8 mouse cellular contexts compared by ENCODE assay signal in the genomic region with DNA sequence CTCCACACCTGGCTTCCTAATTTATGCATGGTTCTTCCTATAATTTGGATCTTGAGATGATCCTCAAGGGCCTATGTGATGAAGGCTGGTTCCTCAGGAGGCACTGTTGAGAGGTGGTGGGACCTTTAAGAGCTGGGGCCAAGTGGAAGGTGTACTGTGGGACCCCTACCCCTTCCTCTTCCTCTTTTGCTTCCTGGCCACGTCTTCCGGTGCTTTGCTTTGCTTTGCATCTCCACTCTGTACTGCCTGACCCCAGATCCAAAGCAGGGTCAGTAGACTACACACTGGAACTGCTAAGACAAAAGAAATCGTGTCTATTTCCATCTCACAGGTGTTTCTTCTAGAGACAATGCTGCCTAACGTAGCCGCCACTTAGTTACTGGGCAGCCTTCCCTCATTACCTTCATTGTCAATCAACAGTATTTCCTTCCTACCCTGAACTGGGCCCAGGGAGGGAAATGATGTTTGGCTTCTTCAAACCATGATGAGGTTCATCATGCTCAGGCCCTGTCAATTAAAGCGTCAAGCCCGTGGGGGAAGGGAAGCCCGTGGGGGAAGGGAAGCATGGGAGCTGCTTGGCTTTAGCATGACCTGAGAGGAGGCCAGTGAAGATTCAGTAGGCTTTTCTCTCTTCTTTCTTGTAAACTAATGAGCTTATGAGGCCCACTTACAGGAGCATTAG. TPM values are rescaled to one million over a fixed set of nuclear protein-coding genes. Genes with fewer than 3 reads are reported as not detected.
DNase-seq lines count a peak whose midpoint lies in the region; ATAC-seq lines count a peak whose summit lies in the region.

No protein-coding gene starts in this region.

- H3K4me3 ChIP-seq in brown adipose tissue, adult 24 weeks (ENCODE audit: insufficient read depth, low read depth, low read length) = peak overlapping the region; percentile 87; the same call in 1 of the 2 replicates
- no peak overlapping the region; the same call in 1 of the 2 replicates for H3K4me3 ChIP-seq in heart, embryonic 16.5 days (ENCODE audit: low read length)
- peak overlapping the region; percentile 96 for H3K4me3 ChIP-seq in midbrain, embryonic 10.5 days

- DNase-seq in kidney, postnatal 10 days = peak; percentile 45
- no peak for DNase-seq in kidney, postnatal 25 days
- peak; percentile 26 for DNase-seq in midbrain, embryonic 10.5 days (ENCODE audit: low spot score)
- DNase-seq in thymus, postnatal 4 days = peak; percentile 45
- DNase-seq in frontal cortex, postnatal 10 days (ENCODE audit: low spot score in 2 of 2) = no peak

- peak overlapping the region; percentile 84 for H3K4me2 ChIP-seq in heart, embryonic 16.5 days (ENCODE audit: low read depth, low read length)

- peaks cover 14% of the 10 kb centered on the region; the same call in 1 of the 2 replicates for H3K4me1 ChIP-seq in brown adipose tissue, adult 24 weeks (ENCODE audit: control insufficient read depth, insufficient read depth, insufficient read length, low read length)
- peaks cover 21% of the 10 kb centered on the region for H3K4me1 ChIP-seq in heart, embryonic 16.5 days (ENCODE audit: control insufficient read depth, insufficient read depth, low read length)
- peaks cover 24% of the 10 kb centered on the region for H3K4me1 ChIP-seq in midbrain, embryonic 10.5 days

- H3K27ac ChIP-seq in brown adipose tissue, adult 24 weeks (replicated peaks; ENCODE audit: low read depth, low read length) = 0 out of 2 replicates have a peak overlapping the region, but pooled peaks have one; percentile 5
- peak overlapping the region; percentile 48 for H3K27ac ChIP-seq in heart, embryonic 16.5 days (ENCODE audit: low read length)
- peak overlapping the region; percentile 98 for H3K27ac ChIP-seq in midbrain, embryonic 10.5 days (replicated peaks)

- no peak for ATAC-seq in heart, embryonic 16.5 days (replicated peaks; ENCODE audit: extremely low read depth, insufficient read depth, low FRiP score)
- ATAC-seq in megakaryocyte progenitor cell, adult 5-6 weeks (replicated peaks; ENCODE audit: poor library complexity) = no peak

- no peaks in the 10 kb centered on the region for H3K9me3 ChIP-seq in heart, embryonic 16.5 days (replicated peaks; ENCODE audit: control insufficient read depth, low read length)
- H3K9me3 ChIP-seq in midbrain, embryonic 10.5 days (replicated peaks) = no peaks in the 10 kb centered on the region

- H3K27me3 ChIP-seq in heart, embryonic 16.5 days (ENCODE audit: control insufficient read depth, insufficient read depth, low read length) = no peaks in the 10 kb centered on the region
- H3K27me3 ChIP-seq in midbrain, embryonic 10.5 days (ENCODE audit: low read depth, poor library complexity, severe bottlenecking) = peaks cover 16% of the 10 kb centered on the region

- H3K36me3 ChIP-seq in heart, embryonic 16.5 days (ENCODE audit: control insufficient read depth, insufficient read depth) = no peaks in the 10 kb centered on the region
- H3K36me3 ChIP-seq in midbrain, embryonic 10.5 days = no peaks in the 10 kb centered on the region

- 46% methylated on average over 8 of the region's 8 CpGs for WGBS in heart, embryonic 16.5 days
- 54% methylated on average over 8 of the region's 8 CpGs for WGBS in midbrain, embryonic 10.5 days

- H3K9ac ChIP-seq in heart, embryonic 16.5 days (ENCODE audit: low read length) = no peak overlapping the region

RNA-seq across cellular contexts. Expression of a gene that starts 2.9 kb away (rescaled TPM):
- 76.5 and 141 TPM in 2 replicates for polyA plus RNA-seq in brown adipose tissue, adult 24 weeks (2012; ENCODE audit: insufficient read depth, insufficient read length, missing spikeins)
- 963 and 998 TPM in 2 replicates for polyA plus RNA-seq in heart, embryonic 16.5 days (2015; fragmentation: Nextera tagmentation; extraction: Ambion mirVana)
- 2,755 and 2,780 TPM in 2 replicates for polyA plus RNA-seq in midbrain, embryonic 10.5 days (2016; fragmentation: Nextera tagmentation; extraction: Ambion mirVana)
- total RNA-seq in megakaryocyte progenitor cell, adult 5-6 weeks (2015) = 582 and 635 TPM in 2 replicates
- total RNA-seq in megakaryocyte progenitor cell, adult 5-6 weeks (2017) = 351 and 372 TPM in 2 replicates

RNA-seq across cellular contexts. Expression of a gene that starts 55.9 kb away (rescaled TPM):
- polyA plus RNA-seq in brown adipose tissue, adult 24 weeks (2012; ENCODE audit: insufficient read depth, insufficient read length, missing spikeins) = 114 and 166 TPM in 2 replicates
- 28.1 and 32.8 TPM in 2 replicates for polyA plus RNA-seq in heart, embryonic 16.5 days (2015; fragmentation: Nextera tagmentation; extraction: Ambion mirVana)
- polyA plus RNA-seq in midbrain, embryonic 10.5 days (2016; fragmentation: Nextera tagmentation; extraction: Ambion mirVana) = 24.0 and 25.6 TPM in 2 replicates
- total RNA-seq in megakaryocyte progenitor cell, adult 5-6 weeks (2015) = 60.0 and 63.8 TPM in 2 replicates
- 105 and 113 TPM in 2 replicates for total RNA-seq in megakaryocyte progenitor cell, adult 5-6 weeks (2017)

Comparison
In these comparisons a context has a peak if more than half of its experiments do, and no peak if none do; other contexts are left out.
1. DNase-seq: peak in kidney, postnatal 10 days (single experiment), midbrain, embryonic 10.5 days (single experiment) and thymus, postnatal 4 days (single experiment); none in kidney, postnatal 25 days (0 of 2) and frontal cortex, postnatal 10 days (0 of 2).
2. H3K27ac ChIP-seq: peak in every context shown above with its lines; median percentile 98 in midbrain, embryonic 10.5 days; 48 in heart, embryonic 16.5 days; 5 in brown adipose tissue, adult 24 weeks.